Mouse (Mus musculus) cerebellum, postnatal 10 days (tissue): ENCODE measurements around the gene Gm21488.
"Not testable (repeated sequence)": the region's sequence is repeated elsewhere in the genome, so short reads cannot be mapped to it uniquely, and the experiment has no call there.

Experiments
- DNase-seq, 2 experiments: peaks; one replicate each; pipeline ENCODE4 v3.0.0; 2021; ENCODE audit warnings: mixed read lengths in 2 of 2

Gm21488 gene

DNA sequence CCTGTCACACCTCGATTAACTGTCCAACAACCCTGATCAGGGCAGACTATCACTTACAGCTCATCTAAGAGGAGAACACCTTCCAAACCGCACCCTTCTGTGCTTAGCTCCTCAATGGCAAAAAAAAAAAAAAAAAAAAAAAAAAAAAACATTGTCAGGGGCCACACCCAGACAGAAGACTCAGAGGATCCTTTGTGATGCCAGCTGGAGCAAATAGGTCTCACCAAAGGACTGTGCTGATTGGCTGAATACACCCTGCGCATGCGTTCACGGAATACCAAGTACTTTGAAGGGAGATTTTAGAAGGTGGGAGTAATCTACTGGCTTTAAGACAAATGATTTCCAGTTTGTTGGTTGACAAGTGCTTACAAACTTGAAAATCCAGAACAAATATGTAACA is at the start of gene Gm21488:
Gene Gm21488, minus strand, starts transcription at position 101 of the 400 bp plus-strand sequence.
- DNase-seq: not testable (repeated sequence)
